20 mouse cellular contexts compared by ENCODE assay signal in genomic region chr19:41154681-41155080, GRCm38 (mm10). TPM values are rescaled to one million over a fixed set of nuclear protein-coding genes. Genes with fewer than 3 reads are reported as not detected.
A peak's percentile ranks its signal among the peaks of the same experiment; 100 is the strongest.
DNase-seq lines count a peak whose midpoint lies in the region; ATAC-seq and TF ChIP-seq lines count a peak whose summit lies in the region.
"Had no signal": no experiment of that assay in that cellular context is flagged by ENCODE, and none has a peak within 500 bp of the region (broad histone marks: within the 10 kb centered on the region; RNA-seq: fewer than 3 reads in every experiment).

No protein-coding gene starts in this region.

- no peaks in the 10 kb centered on the region for H3K9me3 ChIP-seq in heart, embryonic 11.5 days (replicated peaks; ENCODE audit: control insufficient read depth, low read length)
- peaks cover 9% of the 10 kb centered on the region; the same call in 1 of the 2 replicates for H3K9me3 ChIP-seq in embryonic facial prominence, embryonic 14.5 days (ENCODE audit: control insufficient read depth, low read length)
- H3K9me3 ChIP-seq in limb, embryonic 15.5 days, result no peaks in the 10 kb centered on the region
- H3K9me3 ChIP-seq: hindbrain, embryonic 15.5 days had no signal

- no peak overlapping the region for H3K9ac ChIP-seq in heart, adult 2 months (ENCODE audit: low read depth, low read length)
- H3K9ac ChIP-seq in heart, embryonic 11.5 days (ENCODE audit: low read depth, low read length), result no peak overlapping the region
- no peak overlapping the region for H3K9ac ChIP-seq in embryonic facial prominence, embryonic 14.5 days (ENCODE audit: low read depth, low read length)
- H3K9ac ChIP-seq in limb, embryonic 15.5 days, result no peak overlapping the region
- H3K9ac ChIP-seq: hindbrain, embryonic 15.5 days; midbrain, embryonic 12.5 days; neural tube, embryonic 15.5 days had no signal

- no peak overlapping the region for H3K4me2 ChIP-seq in heart, embryonic 11.5 days
- H3K4me2 ChIP-seq in embryonic facial prominence, embryonic 14.5 days (ENCODE audit: low read depth, low read length), result no peak overlapping the region
- H3K4me2 ChIP-seq in limb, embryonic 15.5 days, result no peak overlapping the region
- H3K4me2 ChIP-seq: hindbrain, embryonic 15.5 days; midbrain, embryonic 12.5 days; neural tube, embryonic 15.5 days had no signal

- no peaks in the 10 kb centered on the region; the same call in 1 of the 2 replicates for H3K27me3 ChIP-seq in heart, adult 2 months (ENCODE audit: control insufficient read depth, insufficient read depth, low read length)
- no peaks in the 10 kb centered on the region; the same call in 1 of the 2 replicates for H3K27me3 ChIP-seq in heart, embryonic 11.5 days (ENCODE audit: control insufficient read depth, insufficient read depth, low read length)
- no peaks in the 10 kb centered on the region for H3K27me3 ChIP-seq in embryonic facial prominence, embryonic 14.5 days (replicated peaks; ENCODE audit: control insufficient read depth, insufficient read depth, low read length)
- no peaks in the 10 kb centered on the region for H3K27me3 ChIP-seq in limb, embryonic 15.5 days
- H3K27me3 ChIP-seq: hindbrain, embryonic 15.5 days; neural tube, embryonic 15.5 days had no signal

- no peak for TF ChIP-seq POLR2A in heart, adult 2 months (IDR thresholded peaks at IDR 0.05; ENCODE audit: insufficient read depth, low read depth, low read length)

- DNase-seq in heart, adult 2 months, result peak; percentile 42 to 58
- DNase-seq in embryonic facial prominence, embryonic 14.5 days (ENCODE audit: low spot score), result peak; percentile 76
- peak; percentile 31 to 50 for DNase-seq in heart, postnatal 14 days
- no peak for DNase-seq in frontal cortex, adult 2 months (ENCODE audit: extremely low spot score in 1 of 2, low spot score in 1 of 2)
- DNase-seq in thymus, postnatal 14 days, result no peak
- DNase-seq: cerebellum, adult 9-11 months; gastrocnemius, postnatal 10 days; kidney, adult 11 months; layer of hippocampus, adult 9-11 months; lung, adult 18-20 months; lung, postnatal 4 days had no signal

- ATAC-seq in heart, embryonic 11.5 days (replicated peaks; ENCODE audit: insufficient number of reproducible peaks, low FRiP score, low TSS enrichment), result no peak
- no peak for ATAC-seq in embryonic facial prominence, embryonic 14.5 days (ENCODE audit: low read depth)
- ATAC-seq in limb, embryonic 15.5 days (ENCODE audit: insufficient number of reproducible peaks, low FRiP score, low TSS enrichment, low read depth), result no peak
- ATAC-seq: forebrain, embryonic 14.5 days had no signal

- H3K4me1 ChIP-seq in heart, adult 2 months (ENCODE audit: control insufficient read depth, insufficient read depth, low read length), result peaks cover 9% of the 10 kb centered on the region
- H3K4me1 ChIP-seq in heart, embryonic 11.5 days (ENCODE audit: control insufficient read depth, insufficient read depth, low read length), result no peaks in the 10 kb centered on the region
- H3K4me1 ChIP-seq in embryonic facial prominence, embryonic 14.5 days (ENCODE audit: control insufficient read depth, insufficient read depth, low read length), result peaks cover 23% of the 10 kb centered on the region
- H3K4me1 ChIP-seq in limb, embryonic 15.5 days, result peaks cover 24% of the 10 kb centered on the region
- H3K4me1 ChIP-seq: hindbrain, embryonic 15.5 days; midbrain, embryonic 12.5 days had no signal

- TF ChIP-seq CTCF in heart, adult 2 months (IDR thresholded peaks at IDR 0.05), result no peak

- H3K36me3 ChIP-seq in heart, adult 2 months (ENCODE audit: control insufficient read depth, insufficient read depth, low read length), result no peaks in the 10 kb centered on the region; the same call in 1 of the 2 replicates
- H3K36me3 ChIP-seq in heart, embryonic 11.5 days (ENCODE audit: control insufficient read depth, insufficient read depth, low read length), result no peaks in the 10 kb centered on the region
- H3K36me3 ChIP-seq in embryonic facial prominence, embryonic 14.5 days (ENCODE audit: control insufficient read depth, insufficient read depth, low read length), result no peaks in the 10 kb centered on the region
- no peaks in the 10 kb centered on the region for H3K36me3 ChIP-seq in limb, embryonic 15.5 days
- H3K36me3 ChIP-seq: hindbrain, embryonic 15.5 days; midbrain, embryonic 12.5 days; neural tube, embryonic 15.5 days had no signal

- intact Hi-C loops in heart, adult 2 months (cut with DNase I), result no loop called here
- intact Hi-C loops in heart, postnatal 14 days (cut with DNase I), result loop anchor here (5.0 kb wide), 1 partner anchor 42 kb away; no protein-coding TSS in a partner anchor

- peak; percentile 60; the same call in 1 of the 2 replicates for TF ChIP-seq EP300 in heart, adult 2 months (IDR thresholded peaks at IDR 0.05; ENCODE audit: insufficient read depth, low read depth, low read length)

- H3K79me2 ChIP-seq in heart, adult 2 months (replicated peaks; ENCODE audit: control insufficient read depth, insufficient read depth, low read length), result no peaks in the 10 kb centered on the region

- 36% methylated on average over 7 of the region's 7 CpGs for WGBS in heart, adult 2 months
- WGBS in heart, embryonic 11.5 days (ENCODE audit: insufficient replicate concordance), result 68% methylated on average over 7 of the region's 7 CpGs
- WGBS in embryonic facial prominence, embryonic 14.5 days, result 55% methylated on average over 7 of the region's 7 CpGs
- 38% methylated on average over 7 of the region's 7 CpGs for WGBS in limb, embryonic 15.5 days

- no peak overlapping the region for H3K4me3 ChIP-seq in heart, adult 2 months
- no peak overlapping the region for H3K4me3 ChIP-seq in heart, embryonic 11.5 days (ENCODE audit: low read depth, low read length)
- no peak overlapping the region for H3K4me3 ChIP-seq in embryonic facial prominence, embryonic 14.5 days (ENCODE audit: low read depth, low read length)
- H3K4me3 ChIP-seq in limb, embryonic 15.5 days, result no peak overlapping the region
- H3K4me3 ChIP-seq: erythroblast, embryonic 14.5 days; hindbrain, embryonic 15.5 days; midbrain, embryonic 12.5 days; neural tube, embryonic 15.5 days had no signal

- no peak overlapping the region for H3K27ac ChIP-seq in heart, adult 2 months
- no peak overlapping the region for H3K27ac ChIP-seq in heart, embryonic 11.5 days (ENCODE audit: low read depth, low read length)
- no peak overlapping the region for H3K27ac ChIP-seq in embryonic facial prominence, embryonic 14.5 days (replicated peaks; ENCODE audit: low read depth, low read length)
- H3K27ac ChIP-seq in limb, embryonic 15.5 days, result peak overlapping the region; percentile 38; the same call in 1 of the 2 replicates
- H3K27ac ChIP-seq: hindbrain, embryonic 15.5 days; kidney, postnatal 0 days; midbrain, embryonic 12.5 days; neural tube, embryonic 15.5 days had no signal

RNA-seq across cellular contexts. Expression of gene Tll2, which starts 52.0 kb away (rescaled TPM):
- under 1 TPM; 0.29 to 0.41 TPM for total RNA-seq in heart, adult 2 months (2021)
- 0.49 and 0.82 TPM in 2 replicates for polyA plus RNA-seq in heart, adult 2 months (2012; rRNA removed)
- not detected in 2 replicates for polyA plus RNA-seq in heart, embryonic 11.5 days (2014; fragmentation: Nextera tagmentation; extraction: Ambion mirVana)
- 0.82 and 1.2 TPM in 2 replicates for polyA plus RNA-seq in embryonic facial prominence, embryonic 14.5 days (2014; fragmentation: Nextera tagmentation; extraction: Ambion mirVana)
- under 1 TPM; 0.41 to 0.88 TPM for total RNA-seq in heart, postnatal 14 days (2021)
- 0.46 and 0.52 TPM in 2 replicates for polyA plus RNA-seq in limb, embryonic 15.5 days (2015; fragmentation: Nextera tagmentation; extraction: Ambion mirVana)
- 0.38 and 0.58 TPM in 2 replicates for polyA plus RNA-seq in frontal cortex, adult 2 months (2012; rRNA removed)
- total RNA-seq: liver, adult 2 months had no signal
- polyA plus RNA-seq: erythroblast, embryonic 14.5 days; kidney, postnatal 0 days; liver, adult 2 months had no signal

Comparison
In these comparisons a context has a peak if more than half of its experiments do, and no peak if none do; other contexts are left out.
1. DNase-seq: peak in heart, adult 2 months (2 of 2), embryonic facial prominence, embryonic 14.5 days (single experiment) and heart, postnatal 14 days (2 of 2); none in frontal cortex, adult 2 months (0 of 2) and thymus, postnatal 14 days (single experiment).